Mouse (Mus musculus): ENCODE measurements around the gene Csrnp2. TPM values are rescaled to one million over a fixed set of nuclear protein-coding genes. Genes with fewer than 3 reads are reported as not detected.
"Not testable (repeated sequence)": the region's sequence is repeated elsewhere in the genome, so short reads cannot be mapped to it uniquely, and the experiment has no call there.

Gene Csrnp2
- 8.1 and 14.6 TPM in 2 replicates for total RNA-seq (2012; rRNA removed)

- Histone ChIP-seq H3K4me1 (ENCODE audit: control insufficient read depth in 2 of 2, insufficient read depth in 2 of 2, low read length in 2 of 2, poor library complexity in 1 of 2) (peaks cover 3 to 5% of the 10 kb centered on the region in 2 experiments; a peak in 2 of 4 replicates), H3K9ac (ENCODE audit: insufficient read depth, low read depth, low read length, poor library complexity, severe bottlenecking) (peak within 1 kb of the TSS; percentile 85), H3K27ac (ENCODE audit: insufficient read depth, low read depth, low read length, poor library complexity, severe bottlenecking) (no peak within 1 kb of the TSS)
Measured at GRCm38 (mm10) chr15:100495102-100495501, at the start of gene Csrnp2. Csrnp2 (minus strand) TSS chr15:100495488.

DNA sequence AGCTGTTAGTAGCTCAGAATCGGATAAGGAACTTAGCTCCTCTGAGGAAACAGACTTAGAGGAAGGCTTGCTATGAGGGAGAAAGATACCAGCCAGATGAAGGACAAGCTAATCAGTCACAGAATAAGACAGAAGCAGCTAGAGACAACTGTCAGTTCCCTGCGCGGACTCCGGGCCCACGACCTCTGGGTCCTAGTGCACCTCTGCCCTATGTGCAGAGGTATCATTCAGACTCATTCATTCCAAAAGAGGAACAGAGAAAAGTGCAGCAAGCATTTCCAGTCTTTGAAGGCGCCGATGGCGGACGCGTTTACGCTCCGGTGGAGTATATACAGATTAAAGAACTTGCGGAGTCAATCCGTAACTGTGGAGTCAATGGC lies 48.4 kb upstream of the Csrnp2 start:
- H3K9ac ChIP-seq (ENCODE audit: insufficient read depth, low read depth, low read length, poor library complexity, severe bottlenecking); H3K4me1 ChIP-seq (ENCODE audit: control insufficient read depth in 2 of 2, insufficient read depth in 2 of 2, low read length in 2 of 2, poor library complexity in 1 of 2); H3K9me3 ChIP-seq (ENCODE audit: control insufficient read depth, insufficient read depth, low read depth, low read length); in situ Hi-C loops (cut with MboI; ENCODE audit: low sequenced_read_pairs in 2 of 2, unreplicated experiment in 2 of 2); H3K27ac ChIP-seq (ENCODE audit: insufficient read depth, low read depth, low read length, poor library complexity, severe bottlenecking); H3K4me3 ChIP-seq (ENCODE audit: insufficient read depth in 1 of 2, low read depth in 1 of 2, low read length in 2 of 2, poor library complexity in 1 of 2, severe bottlenecking in 1 of 2); H3K36me3 ChIP-seq (ENCODE audit: control insufficient read depth, insufficient read depth, low read length, poor library complexity, severe bottlenecking); DNase-seq (ENCODE audit: low read depth, low spot score): not testable (repeated sequence)

More at GRCm38 (mm10) chr15:100495102-100495501, at the start of gene Csrnp2:
- H3K4me3 ChIP-seq (ENCODE audit: insufficient read depth in 1 of 2, low read depth in 1 of 2, low read length in 2 of 2, poor library complexity in 1 of 2, severe bottlenecking in 1 of 2), result peak within 1 kb of the TSS; percentile 68 to 85
- H3K9me3 ChIP-seq (ENCODE audit: control insufficient read depth, insufficient read depth, low read depth, low read length), result peaks cover 2% of the 10 kb centered on the region; the same call in 1 of the 2 replicates
- no peaks in the 10 kb centered on the region for H3K36me3 ChIP-seq (ENCODE audit: control insufficient read depth, insufficient read depth, low read length, poor library complexity, severe bottlenecking)
- peak; percentile 79 for DNase-seq (ENCODE audit: low read depth, low spot score)
- in situ Hi-C loops (cut with MboI; ENCODE audit: low sequenced_read_pairs in 2 of 2, unreplicated experiment in 2 of 2), result no loop called here
- TF ChIP-seq MAFK (IDR thresholded peaks at IDR 0.05; ENCODE audit: insufficient read depth, low read depth, low read length), result no peak
- TF ChIP-seq CHD2 (IDR thresholded peaks at IDR 0.05; ENCODE audit: low read depth, low read length), result no peak
- peak; percentile 94 for TF ChIP-seq HCFC1 (IDR thresholded peaks at IDR 0.05; ENCODE audit: borderline replicate concordance, insufficient read depth, low read length)
- no peak for TF ChIP-seq ZNF384 (IDR thresholded peaks at IDR 0.05; ENCODE audit: low read depth, low read length)
- TF ChIP-seq ZC3H11A (IDR thresholded peaks at IDR 0.05; ENCODE audit: borderline replicate concordance, low read depth, low read length), result no peak

GRCm38 (mm10) chr15:100542876-100543650 lies 47.8 kb upstream of the Csrnp2 start:
- in situ Hi-C loops (cut with MboI; ENCODE audit: low sequenced_read_pairs in 2 of 2, unreplicated experiment in 2 of 2); H3K27ac ChIP-seq (ENCODE audit: insufficient read depth, low read depth, low read length, poor library complexity, severe bottlenecking); H3K4me3 ChIP-seq (ENCODE audit: insufficient read depth in 1 of 2, low read depth in 1 of 2, low read length in 2 of 2, poor library complexity in 1 of 2, severe bottlenecking in 1 of 2); H3K9me3 ChIP-seq (ENCODE audit: control insufficient read depth, insufficient read depth, low read depth, low read length); H3K4me1 ChIP-seq (ENCODE audit: control insufficient read depth in 2 of 2, insufficient read depth in 2 of 2, low read length in 2 of 2, poor library complexity in 1 of 2); H3K9ac ChIP-seq (ENCODE audit: insufficient read depth, low read depth, low read length, poor library complexity, severe bottlenecking); DNase-seq (ENCODE audit: low read depth, low spot score); H3K36me3 ChIP-seq (ENCODE audit: control insufficient read depth, insufficient read depth, low read length, poor library complexity, severe bottlenecking): not testable (repeated sequence)

DNA sequence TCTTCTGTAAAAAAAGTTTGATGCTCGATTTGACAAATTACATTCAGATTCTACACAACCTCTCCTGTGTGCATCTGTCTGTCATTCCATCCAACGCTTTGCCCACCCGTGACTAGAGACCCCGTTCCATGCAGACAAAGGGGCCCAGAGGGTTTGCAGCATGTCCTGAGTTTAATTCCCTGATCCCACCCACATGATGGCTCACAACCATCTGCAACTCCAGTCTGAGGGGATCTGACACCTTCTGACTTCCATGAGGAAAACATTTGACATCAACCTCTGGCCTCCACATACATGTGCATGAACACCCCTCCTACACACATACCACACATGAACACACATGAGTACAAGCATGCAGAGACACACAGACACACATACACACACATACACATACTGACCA lies 46.1 kb upstream of the Csrnp2 start:
- TF ChIP-seq MAFK (IDR thresholded peaks at IDR 0.05; ENCODE audit: insufficient read depth, low read depth, low read length) (no peak), CHD2 (IDR thresholded peaks at IDR 0.05; ENCODE audit: low read depth, low read length) (no peak), ZNF384 (IDR thresholded peaks at IDR 0.05; ENCODE audit: low read depth, low read length) (no peak), ZC3H11A (IDR thresholded peaks at IDR 0.05; ENCODE audit: borderline replicate concordance, low read depth, low read length) (no peak)
- Histone ChIP-seq H3K4me3 (ENCODE audit: insufficient read depth in 1 of 2, low read depth in 1 of 2, low read length in 2 of 2, poor library complexity in 1 of 2, severe bottlenecking in 1 of 2) (no peak overlapping the region), H3K27ac (ENCODE audit: insufficient read depth, low read depth, low read length, poor library complexity, severe bottlenecking) (peak overlapping the region; percentile 11; the same call in 1 of the 2 replicates), H3K9me3 (ENCODE audit: control insufficient read depth, insufficient read depth, low read depth, low read length) (peaks cover 2% of the 10 kb centered on the region; the same call in 1 of the 2 replicates), H3K4me1 (ENCODE audit: control insufficient read depth in 2 of 2, insufficient read depth in 2 of 2, low read length in 2 of 2, poor library complexity in 1 of 2) (0 out of 4 replicates have a peak, but pooled peaks cover 0 to 4% of the 10 kb centered on the region in 2 experiments), H3K9ac (ENCODE audit: insufficient read depth, low read depth, low read length, poor library complexity, severe bottlenecking) (no peak overlapping the region), H3K36me3 (ENCODE audit: control insufficient read depth, insufficient read depth, low read length, poor library complexity, severe bottlenecking) (peaks cover 5% of the 10 kb centered on the region)
- DNase-seq (ENCODE audit: low read depth, low spot score), result no peak
- in situ Hi-C loops (cut with MboI; ENCODE audit: low sequenced_read_pairs in 2 of 2, unreplicated experiment in 2 of 2), result no loop called here

GRCm38 (mm10) chr15:100541001-100541400 lies 45.7 kb upstream of the Csrnp2 start:
- in situ Hi-C loops (cut with MboI; ENCODE audit: low sequenced_read_pairs in 2 of 2, unreplicated experiment in 2 of 2); H3K36me3 ChIP-seq (ENCODE audit: control insufficient read depth, insufficient read depth, low read length, poor library complexity, severe bottlenecking); H3K9ac ChIP-seq (ENCODE audit: insufficient read depth, low read depth, low read length, poor library complexity, severe bottlenecking); H3K4me1 ChIP-seq (ENCODE audit: control insufficient read depth in 2 of 2, insufficient read depth in 2 of 2, low read length in 2 of 2, poor library complexity in 1 of 2); H3K9me3 ChIP-seq (ENCODE audit: control insufficient read depth, insufficient read depth, low read depth, low read length); DNase-seq (ENCODE audit: low read depth, low spot score); H3K27ac ChIP-seq (ENCODE audit: insufficient read depth, low read depth, low read length, poor library complexity, severe bottlenecking); H3K4me3 ChIP-seq (ENCODE audit: insufficient read depth in 1 of 2, low read depth in 1 of 2, low read length in 2 of 2, poor library complexity in 1 of 2, severe bottlenecking in 1 of 2): not testable (repeated sequence)

All from ES-E14 (cell line).